Mouse (Mus musculus) heart, adult 2 months (tissue): ENCODE measurements at regions not wholly inside any gene's neighbourhood (a gene's known extent, or its start where the extent isn't known, plus 50 kb on each side); places are given as distances from the start of the nearest gene placed in this dataset.
A peak's percentile ranks its signal among the peaks of the same experiment; 100 is the strongest.

Source experiments
- CTCF ChIP-seq: fragments of 200-600 bp; IDR thresholded peaks from 2 replicates; pipeline ENCODE4 v1.8.1; 2022; ENCODE audit warnings: antibody characterized with exemption, mild to moderate bottlenecking, moderate library complexity
- EP300 ChIP-seq: fragments of 200-500 bp; IDR thresholded peaks from 2 replicates; pipeline ENCODE4 v1.6.1; 2011; ENCODE audit warnings: low read depth, low read length, control low read depth; ENCODE audit not compliant: insufficient read depth

DNA sequence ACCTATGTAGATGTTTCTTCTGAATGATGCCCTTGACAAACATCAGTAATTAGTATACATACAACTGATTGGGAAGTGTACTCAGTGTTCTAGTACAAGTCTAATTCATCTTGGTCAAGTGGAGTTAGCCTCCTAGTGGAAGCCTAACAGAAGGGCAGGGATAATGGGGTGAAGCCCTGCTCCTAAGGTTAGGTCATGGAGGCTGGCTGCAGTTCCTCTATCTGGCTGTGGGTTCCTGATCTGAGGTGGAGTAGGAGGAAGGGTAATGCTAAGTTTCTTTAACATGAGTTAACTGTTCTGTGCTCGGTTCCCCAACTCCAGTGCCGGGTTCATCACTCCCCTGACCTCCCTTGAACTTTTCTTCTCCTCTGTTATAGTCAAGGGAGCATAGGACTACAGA, 281.1 kb upstream of the Tle3 start:
- TF ChIP-seq CTCF (0 out of 2 replicates have a peak, but pooled peaks have one; percentile 8), EP300 (no peak)
